Mouse (Mus musculus) heart, postnatal 0 days (tissue): ENCODE results near the gene Plxdc1. TPM values are rescaled to one million over a fixed set of nuclear protein-coding genes. Genes with fewer than 3 reads are reported as not detected.

Experiments used
- ATAC-seq: fragments of 200-750 bp; cut with Nextera tagmentation; 2 replicates; pipeline ENCODE4 v1.8.0; 2017; ENCODE audit warnings: low read depth, moderate number of reproducible peaks, moderate library complexity; ENCODE audit not compliant: insufficient read depth
- DNase-seq: peaks from one replicate; pipeline ENCODE4 v3.0.0-alpha.2; 2016; ENCODE audit warnings: low spot score
- H3K27ac ChIP-seq: fragments of 300-500 bp; sonication (generic); 2 replicates; pipeline ENCODE4 v1.5.1; 2014; ENCODE audit warnings: low read depth, mild to moderate bottlenecking
- H3K27me3 ChIP-seq: fragments of 300-500 bp; sonication (generic); 2 replicates; pipeline ENCODE4 v1.6.1; 2014; ENCODE audit warnings: low read length, mixed read lengths; ENCODE audit not compliant: control insufficient read depth, insufficient read depth
- H3K36me3 ChIP-seq: fragments of 300-500 bp; sonication (generic); replicated peaks from 2 replicates; pipeline ENCODE4 v1.6.1; 2014; ENCODE audit warnings: low read length, mixed read lengths; ENCODE audit not compliant: control insufficient read depth, insufficient read depth
- H3K4me1 ChIP-seq: fragments of 300-500 bp; sonication (generic); 2 replicates; pipeline ENCODE4 v1.6.1; 2014; ENCODE audit warnings: antibody characterized with exemption; ENCODE audit not compliant: control insufficient read depth, insufficient read depth
- H3K4me2 ChIP-seq: fragments of 300-500 bp; sonication (generic); 2 replicates; pipeline ENCODE4 v1.6.1; 2014; ENCODE audit warnings: low read depth, mild to moderate bottlenecking, low read length, moderate library complexity
- H3K4me3 ChIP-seq: fragments of 300-500 bp; sonication (generic); 2 replicates; pipeline ENCODE4 v1.5.1; 2014; ENCODE audit warnings: low read depth, low read length
- H3K9ac ChIP-seq: fragments of 300-500 bp; sonication (generic); replicated peaks from 2 replicates; pipeline ENCODE4 v1.6.1; 2014; ENCODE audit warnings: low read depth, low read length, mixed read lengths
- H3K9me3 ChIP-seq: fragments of 300-500 bp; sonication (generic); replicated peaks from 2 replicates; pipeline ENCODE4 v1.6.1; 2016; ENCODE audit warnings: low read length; ENCODE audit not compliant: control insufficient read depth
- CTCF ChIP-seq: IDR thresholded peaks from 2 replicates; pipeline ENCODE4 v1.5.1; 2016; ENCODE audit warnings: antibody characterized with exemption, control low read depth, low read depth
- EP300 ChIP-seq: IDR thresholded peaks from 2 replicates; pipeline ENCODE4 v1.6.1; 2016; ENCODE audit warnings: antibody characterized with exemption, low read depth
- WGBS: fragments of 180-500 bp; shearing (Covaris S2); extraction: QIAGEN DNeasy Blood & Tissue Kit; methylation state at CpG from one replicate; pipeline ENCODE4 v1.1.7; 2014; 5-methylcytosine and 5-hydroxymethylcytosine counted together
- polyA plus RNA-seq: library from polyadenylated mRNA; unstranded; fragments of >200 nt; fragmentation: Nextera tagmentation; extraction: Ambion mirVana; gene quantifications from 2 replicates; pipeline ENCODE4 v1.2.1, GENCODE M21; 2015
- total RNA-seq: library from RNA; depleted of rRNA; stranded (reverse); fragments of >200 nt; gene quantifications from 2 replicates; pipeline ENCODE4 v1.2.3, GENCODE M21; 2014; ENCODE audit warnings: low replicate concordance; rRNA removed

Plxdc1 gene
- total RNA-seq (0.39 and 2.6 TPM in 2 replicates), polyA plus RNA-seq (2.1 TPM in 2 replicates)

GRCm38 (mm10) chr11:97985727-97986677 lies at the start of gene Plxdc1:
Gene Plxdc1 (minus strand): TSS chr11:97986444.
- 2% methylated on average over 64 of the region's 74 CpGs for WGBS
- Histone ChIP-seq H3K4me2 (peak within 1 kb of the TSS; percentile 96), H3K9ac (peak within 1 kb of the TSS; percentile 54), H3K4me1 (0 out of 2 replicates have a peak, but pooled peaks cover 15% of the 10 kb centered on the region), H3K36me3 (no peaks in the 10 kb centered on the region), H3K9me3 (no peaks in the 10 kb centered on the region), H3K27me3 (peaks cover 22% of the 10 kb centered on the region), H3K27ac (no peak within 1 kb of the TSS), H3K4me3 (peak within 1 kb of the TSS; percentile 71)
- no peak for TF ChIP-seq CTCF
- TF ChIP-seq EP300 = no peak
- DNase-seq (no peak), ATAC-seq (no peak)

- Histone ChIP-seq H3K27me3 (peaks cover 3% of the 10 kb centered on the region; the same call in 1 of the 2 replicates), H3K27ac (no peak overlapping the region), H3K4me2 (peak overlapping the region; percentile 57), H3K4me3 (peak overlapping the region; percentile 26), H3K36me3 (peaks cover 3% of the 10 kb centered on the region; the same call in 1 of the 2 replicates), H3K9me3 (no peaks in the 10 kb centered on the region), H3K4me1 (no peaks in the 10 kb centered on the region; the same call in 1 of the 2 replicates), H3K9ac (no peak overlapping the region)
- ATAC-seq (peak; percentile 81), DNase-seq (peak; percentile 72)
- WGBS = 1% methylated on average over 24 of the region's 27 CpGs
- TF ChIP-seq EP300 = no peak
- no peak for TF ChIP-seq CTCF
Observed at GRCm38 (mm10) chr11:98035977-98036377, 49.7 kb upstream of the Plxdc1 start.

DNA sequence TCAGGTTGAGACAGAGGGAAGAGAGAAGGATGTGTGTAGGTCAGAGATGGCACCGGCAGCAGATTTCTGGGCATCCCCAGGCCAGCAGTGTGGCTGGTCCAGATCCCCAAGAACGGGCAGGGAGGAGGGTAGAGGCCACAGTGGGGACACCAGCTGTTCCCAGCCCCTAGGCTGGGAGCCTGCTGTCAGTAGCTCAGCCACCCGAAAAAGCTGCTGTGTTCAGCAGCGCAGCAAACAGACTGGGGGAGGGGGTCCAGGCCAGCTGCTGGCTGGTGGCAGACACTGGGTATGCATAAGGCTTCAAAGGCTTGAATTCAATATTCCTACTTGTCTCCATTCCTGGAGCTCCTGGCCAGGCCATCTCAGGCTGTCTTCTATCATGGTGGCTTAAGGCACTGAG lies 48.6 kb upstream of the Plxdc1 start:
- Histone ChIP-seq H3K4me3 (no peak overlapping the region), H3K4me1 (no peaks in the 10 kb centered on the region; the same call in 1 of the 2 replicates), H3K27me3 (peaks cover 3% of the 10 kb centered on the region; the same call in 1 of the 2 replicates), H3K9ac (no peak overlapping the region), H3K27ac (no peak overlapping the region), H3K4me2 (no peak overlapping the region), H3K36me3 (peaks cover 15% of the 10 kb centered on the region), H3K9me3 (no peaks in the 10 kb centered on the region)
- DNase-seq (no peak), ATAC-seq (no peak)
- TF ChIP-seq EP300 = no peak
- TF ChIP-seq CTCF = no peak
- 57% methylated on average over 4 of the region's 4 CpGs for WGBS

GRCm38 (mm10) chr11:98034061-98034460 lies 47.8 kb upstream of the Plxdc1 start:
- ATAC-seq = no peak
- WGBS = 78% methylated on average over 5 of the region's 5 CpGs
- no peak overlapping the region for H3K4me2 ChIP-seq

DNA sequence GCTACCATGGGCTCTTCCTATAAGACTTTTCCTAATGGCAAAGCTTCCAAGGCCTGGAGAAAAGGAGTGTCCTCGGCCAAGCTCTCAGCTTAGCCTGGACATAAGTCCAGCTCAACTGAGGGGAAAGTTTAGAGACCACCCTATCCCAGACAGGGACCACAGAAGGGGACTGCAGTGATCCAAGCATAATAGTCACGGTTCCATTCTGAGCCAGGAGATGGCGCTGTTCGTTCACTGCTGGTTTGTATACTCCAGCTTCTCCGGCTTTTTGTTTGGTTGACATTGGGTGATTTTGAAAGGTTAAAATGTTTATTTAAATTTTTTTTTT lies 45.2 kb upstream of the Plxdc1 start:
- Histone ChIP-seq H3K27ac (no peak overlapping the region), H3K4me3 (no peak overlapping the region), H3K4me1 (no peaks in the 10 kb centered on the region; the same call in 1 of the 2 replicates), H3K27me3 (peaks cover 3% of the 10 kb centered on the region; the same call in 1 of the 2 replicates), H3K9me3 (no peaks in the 10 kb centered on the region), H3K9ac (no peak overlapping the region), H3K4me2 (no peak overlapping the region), H3K36me3 (peaks cover 32% of the 10 kb centered on the region)
- ATAC-seq = no peak; the same call in 1 of the 2 replicates
- peak; percentile 58 for DNase-seq
- TF ChIP-seq EP300 (no peak), CTCF (peak; percentile 91)
- WGBS = 6% methylated on average over 5 of the region's 5 CpGs

More at GRCm38 (mm10) chr11:98034061-98034460, 47.8 kb upstream of the Plxdc1 start:
- TF ChIP-seq CTCF (no peak), EP300 (no peak)
- peaks cover 22% of the 10 kb centered on the region for H3K36me3 ChIP-seq
- H3K4me3 ChIP-seq = no peak overlapping the region
- no peak for DNase-seq
- H3K9ac ChIP-seq = no peak overlapping the region
- no peaks in the 10 kb centered on the region for H3K9me3 ChIP-seq
- H3K27me3 ChIP-seq = peaks cover 3% of the 10 kb centered on the region; the same call in 1 of the 2 replicates
- H3K4me1 ChIP-seq = no peaks in the 10 kb centered on the region; the same call in 1 of the 2 replicates
- no peak overlapping the region for H3K27ac ChIP-seq
